Mouse (Mus musculus): ENCODE measurements around the gene Sptlc2. TPM values are rescaled to one million over a fixed set of nuclear protein-coding genes. Genes with fewer than 3 reads are reported as not detected.
"Not testable (repeated sequence)": the region's sequence is repeated elsewhere in the genome, so short reads cannot be mapped to it uniquely, and the experiment has no call there.

Gene Sptlc2
- total RNA-seq, 2 experiments from 2014 or later, result 135 to 149 TPM

GRCm38 (mm10) chr12:87331053-87331456, 57.1 kb downstream of the Sptlc2 start:
- DNase-seq, result no peak

DNA sequence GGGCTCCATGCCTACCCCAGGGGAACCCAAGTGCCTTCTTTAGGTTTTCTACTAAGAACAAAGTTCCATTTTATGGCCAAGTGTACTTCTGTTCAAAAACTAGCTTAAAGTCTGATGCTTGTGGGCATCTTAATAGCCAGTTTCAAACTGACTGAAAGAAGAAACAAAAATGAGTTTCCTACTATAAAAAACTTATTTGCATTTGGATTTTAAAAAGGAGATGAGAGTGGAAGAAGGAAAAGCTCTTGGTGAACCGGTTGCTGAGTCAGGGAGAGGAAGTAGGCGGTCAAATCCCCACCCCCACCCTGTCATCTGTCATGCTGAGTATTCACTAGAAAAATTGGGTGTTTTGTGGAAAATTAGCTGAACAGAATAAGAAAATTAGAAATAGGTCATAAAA, 57.9 kb downstream of the Sptlc2 start:
- DNase-seq, result no peak

GRCm38 (mm10) chr12:87328025-87328424, 60.1 kb downstream of the Sptlc2 start:
- DNase-seq, result no peak

DNA sequence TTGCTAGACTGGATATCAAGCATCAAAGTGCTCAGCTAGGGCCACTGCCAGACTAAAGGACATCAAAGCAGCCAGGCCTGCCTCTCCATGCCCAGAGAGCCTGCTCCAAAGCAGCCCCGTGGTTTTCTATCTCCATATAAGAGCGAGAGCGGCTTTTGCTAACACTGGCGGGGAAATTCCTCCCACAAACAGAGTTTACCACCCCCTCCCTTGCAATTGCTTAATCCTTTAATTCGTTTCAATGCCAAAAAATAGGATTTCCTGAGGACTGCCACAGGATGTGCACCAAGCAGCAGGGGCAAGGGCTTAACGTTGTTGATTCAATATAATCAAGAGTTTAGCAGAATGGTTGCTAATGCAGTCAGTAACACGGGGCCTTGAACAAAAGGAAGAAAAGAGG, 60.5 kb downstream of the Sptlc2 start:
- DNase-seq, result no peak

DNA sequence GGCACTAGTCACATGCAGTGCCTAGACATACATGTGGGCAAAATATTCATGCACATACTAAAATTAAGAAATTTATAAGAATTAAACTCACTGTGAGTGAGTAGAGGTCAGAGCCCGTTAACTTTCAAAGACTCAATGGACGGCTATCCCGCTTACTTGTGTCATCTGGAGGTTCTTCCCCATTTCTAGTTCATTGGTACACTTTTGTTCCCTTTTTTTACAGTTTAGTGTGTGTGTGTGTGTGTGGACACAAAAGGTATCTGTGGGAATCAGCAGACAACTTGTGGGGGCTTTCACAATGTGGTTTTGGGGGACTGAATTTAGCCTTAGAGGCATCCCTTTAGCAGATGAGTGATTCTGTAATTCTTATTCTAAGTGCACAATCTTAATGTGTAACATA, 62.7 kb downstream of the Sptlc2 start:
- DNase-seq, result no peak

DNA sequence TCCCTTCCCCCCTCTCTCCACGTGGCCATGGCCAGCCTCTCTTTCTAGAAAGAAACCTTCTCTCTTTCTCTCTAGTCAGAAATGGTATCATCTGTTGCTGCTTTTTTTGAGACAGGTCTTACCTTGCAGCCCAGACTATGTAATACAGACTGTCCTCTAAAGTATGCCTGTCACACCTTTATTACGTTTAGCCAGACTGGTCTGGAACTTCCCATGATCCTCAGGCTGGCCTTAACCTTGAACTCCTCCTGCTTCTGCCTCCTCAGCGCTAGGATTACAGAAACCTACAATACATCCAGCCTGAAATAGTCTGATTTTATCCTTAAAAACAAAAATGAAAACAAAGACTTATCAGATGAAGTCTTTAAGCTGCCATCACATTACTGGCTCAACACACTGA, 68.9 kb downstream of the Sptlc2 start:
- DNase-seq, result no peak

DNA sequence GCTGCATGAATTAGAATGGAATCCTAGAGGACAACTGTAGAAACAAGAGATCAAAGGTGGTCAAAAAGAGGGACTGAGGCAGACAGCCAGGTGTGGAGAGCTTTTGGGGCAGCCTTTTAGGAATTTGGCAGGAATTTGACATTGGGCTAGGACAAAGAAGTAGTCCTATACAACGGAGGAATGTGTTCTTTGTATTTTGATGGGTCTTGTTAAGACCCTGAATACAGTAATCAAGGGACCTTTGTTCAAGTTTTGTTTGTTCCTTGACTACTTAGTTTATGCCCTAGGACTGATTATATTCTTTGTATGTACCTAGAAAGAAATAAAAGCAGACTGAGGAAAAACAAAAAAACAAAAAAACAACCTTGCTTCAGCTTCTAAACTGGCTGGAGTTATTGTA, 70.2 kb downstream of the Sptlc2 start:
- DNase-seq, result no peak

DNA sequence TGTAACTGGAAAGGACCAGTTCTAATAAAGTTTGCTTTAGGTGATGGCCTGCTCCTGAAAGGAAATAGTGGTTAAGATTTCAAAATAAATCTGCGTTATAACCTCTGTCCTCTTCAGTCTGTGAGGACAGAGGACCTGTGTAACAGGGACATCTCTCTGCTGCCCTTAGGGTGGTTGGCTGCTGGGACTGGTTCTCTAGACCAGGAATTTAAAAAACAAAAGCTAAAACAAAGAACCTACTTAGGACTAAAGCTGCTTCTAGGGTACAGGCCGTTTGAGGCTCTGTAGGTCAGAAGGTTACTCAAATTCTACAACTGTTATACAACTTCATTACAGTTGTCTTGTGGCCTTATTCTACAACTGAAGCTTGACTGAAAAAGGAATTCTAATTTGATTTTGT, 75.1 kb downstream of the Sptlc2 start:
- no peak for DNase-seq

DNA sequence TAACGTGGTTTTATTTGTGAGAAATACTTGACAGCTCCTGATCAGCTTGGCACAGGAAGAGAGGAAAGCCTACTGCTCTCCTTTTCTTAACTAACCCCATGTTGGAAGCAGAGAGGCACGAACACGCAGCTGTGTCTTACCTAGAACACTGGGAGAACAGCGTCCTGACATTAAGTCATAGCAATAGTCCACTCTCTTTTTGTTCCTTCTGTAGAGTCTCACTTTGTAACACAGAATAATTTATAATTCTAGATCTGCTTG, 81.6 kb downstream of the Sptlc2 start:
- not testable (repeated sequence) for DNase-seq

- no peak for DNase-seq
Observed at GRCm38 (mm10) chr12:87305767-87306583, 82.2 kb downstream of the Sptlc2 start.

DNA sequence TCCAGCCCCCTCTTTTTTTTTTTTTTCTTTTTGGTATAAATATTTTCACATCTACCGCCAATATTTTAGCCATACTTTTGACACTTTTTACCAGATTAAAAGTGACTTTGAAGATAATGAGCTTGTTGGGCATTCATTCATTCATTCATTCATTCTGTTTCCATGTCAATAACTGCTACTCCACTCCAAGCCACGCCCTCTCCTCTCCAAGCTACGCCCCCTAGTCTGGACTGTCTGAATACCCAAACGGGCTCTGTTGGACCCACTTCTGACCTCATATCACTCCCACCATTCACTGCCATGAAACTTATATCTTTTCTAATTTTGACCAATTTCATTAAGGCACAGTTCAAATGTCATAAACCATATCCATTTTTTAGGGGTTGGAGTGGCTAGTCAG, 87.0 kb downstream of the Sptlc2 start:
- no peak for DNase-seq

DNA sequence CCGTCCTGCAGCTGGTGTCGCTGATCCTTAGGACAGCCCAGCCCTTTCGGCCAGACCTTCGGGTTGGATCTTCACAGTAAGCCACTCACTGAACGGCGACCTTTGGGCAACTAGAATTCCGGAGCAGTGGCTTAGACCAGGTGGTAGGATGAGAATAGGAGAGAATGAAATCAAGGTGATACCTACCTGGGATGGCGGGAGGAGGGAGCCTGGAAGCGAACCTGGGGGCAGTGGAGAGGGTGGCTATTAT, 87.8 kb downstream of the Sptlc2 start:
- DNase-seq, result peak; percentile 10

DNA sequence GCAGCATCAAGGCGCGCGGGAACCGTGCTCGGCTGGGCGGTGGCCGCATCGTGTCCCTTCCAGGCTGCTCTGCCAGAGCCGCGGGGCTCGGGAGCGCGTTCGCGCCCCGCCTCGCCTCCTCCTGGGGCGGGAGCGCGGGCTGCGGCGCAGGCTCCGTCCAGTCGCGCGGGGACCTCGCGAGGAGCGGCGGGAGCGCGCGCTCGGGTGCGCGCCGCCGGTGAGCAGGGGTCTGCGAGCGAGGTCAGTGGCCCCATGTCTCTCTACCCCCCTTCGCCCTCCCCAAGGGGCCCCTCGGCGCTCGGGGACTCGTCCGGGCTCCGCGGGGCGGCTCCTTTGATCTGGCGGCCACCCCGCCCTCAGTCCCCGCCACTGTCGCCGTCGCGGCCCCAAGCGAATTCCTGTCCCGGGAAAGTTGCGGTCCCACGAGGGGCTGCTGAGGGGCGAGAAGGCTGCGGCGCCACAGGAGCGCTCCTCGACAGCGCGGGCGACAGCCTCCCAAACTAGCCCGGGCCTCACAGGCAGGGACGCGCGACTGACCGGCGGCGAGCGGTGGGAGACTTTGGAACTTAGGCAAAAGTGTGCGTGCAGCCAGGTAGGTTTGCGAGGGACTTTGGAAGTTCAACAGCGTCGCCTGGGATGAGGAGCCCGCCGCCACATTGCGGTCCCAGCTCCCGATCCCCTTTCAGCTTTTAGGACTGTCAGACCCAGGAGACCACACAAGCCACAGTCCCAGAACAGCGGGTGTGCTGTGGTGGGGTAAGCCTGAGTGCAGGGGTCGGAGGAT, 88.3 kb downstream of the Sptlc2 start, which contains the start of gene Ism2:
Ism2 (minus strand) TSS at position 49 of the 784 bp plus-strand sequence.
- DNase-seq, result peak; percentile 63

DNA sequence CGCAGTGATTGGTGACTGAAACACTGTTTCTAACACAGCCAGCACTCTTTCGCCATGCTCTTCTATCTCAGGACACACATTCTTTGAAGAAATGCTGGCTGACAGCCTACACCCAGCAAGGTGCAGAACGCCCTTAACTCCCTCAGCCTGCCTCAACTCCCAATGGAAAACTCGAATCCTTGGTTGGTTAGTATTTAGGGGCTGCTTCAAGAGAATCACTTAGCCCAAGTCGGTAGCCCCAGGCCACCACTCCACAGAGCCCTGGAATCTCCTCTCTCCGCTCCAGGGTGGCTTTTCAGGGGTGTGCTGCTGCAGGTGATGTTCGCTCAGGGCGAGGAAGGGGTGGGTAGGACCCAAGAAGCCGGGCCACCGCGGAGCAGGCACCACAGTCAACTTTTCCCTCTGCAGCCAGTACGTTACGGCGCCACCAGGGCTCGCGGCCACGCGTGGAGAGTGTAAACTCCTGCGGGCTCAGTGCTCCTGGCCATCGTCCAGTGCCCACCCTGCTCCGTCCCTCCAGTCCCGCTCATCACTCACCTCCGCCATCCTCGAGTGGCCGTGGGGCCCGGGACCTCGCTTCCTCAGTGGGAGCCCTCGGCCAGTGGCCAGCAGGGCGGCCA, 89.0 kb downstream of the Sptlc2 start:
- no peak for DNase-seq

DNA sequence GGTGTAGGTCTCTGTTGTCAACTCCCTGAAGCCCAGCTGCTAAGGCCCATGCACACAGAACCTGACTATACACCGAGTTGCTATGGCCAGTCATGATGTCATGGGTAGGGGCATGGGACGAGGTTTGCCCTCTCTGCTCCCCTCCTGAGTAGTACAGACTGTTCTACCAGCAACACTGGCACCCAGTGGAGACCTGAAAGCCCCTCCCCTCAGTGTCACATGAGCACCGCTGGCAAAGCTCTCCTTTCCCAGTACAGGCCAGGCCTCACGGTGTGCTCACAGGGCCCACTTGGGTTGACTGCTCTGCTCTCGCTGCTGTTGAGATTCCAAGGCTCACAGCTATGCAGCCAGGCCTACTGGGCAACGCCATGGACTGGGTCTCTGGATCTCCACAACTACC, 94.2 kb downstream of the Sptlc2 start:
- no peak for DNase-seq

- DNase-seq, result no peak
Observed at GRCm38 (mm10) chr12:87289100-87289499, 99.1 kb downstream of the Sptlc2 start.

GRCm38 (mm10) chr12:87284726-87285125, 103.4 kb downstream of the Sptlc2 start:
- DNase-seq, result no peak

DNA sequence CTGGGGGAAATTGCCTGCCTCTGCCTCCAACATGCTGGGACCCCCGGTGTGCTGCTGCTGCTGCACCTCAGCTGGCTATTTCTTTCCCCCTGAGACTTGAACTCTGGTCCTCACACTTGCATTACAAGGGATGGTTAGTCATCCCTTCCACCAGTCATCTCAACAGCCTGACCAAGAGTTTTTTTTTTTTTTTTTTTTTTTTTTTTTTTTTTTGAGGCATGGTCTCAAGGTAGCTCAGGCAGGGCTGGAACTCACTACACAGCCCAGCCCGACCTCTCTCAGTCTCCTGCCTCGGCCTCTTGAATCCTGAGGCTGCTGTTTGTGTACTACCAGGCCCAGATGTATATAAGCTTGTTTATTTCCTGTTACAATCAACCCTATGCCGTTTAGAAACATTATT, 103.9 kb downstream of the Sptlc2 start:
- DNase-seq, result no peak

DNA sequence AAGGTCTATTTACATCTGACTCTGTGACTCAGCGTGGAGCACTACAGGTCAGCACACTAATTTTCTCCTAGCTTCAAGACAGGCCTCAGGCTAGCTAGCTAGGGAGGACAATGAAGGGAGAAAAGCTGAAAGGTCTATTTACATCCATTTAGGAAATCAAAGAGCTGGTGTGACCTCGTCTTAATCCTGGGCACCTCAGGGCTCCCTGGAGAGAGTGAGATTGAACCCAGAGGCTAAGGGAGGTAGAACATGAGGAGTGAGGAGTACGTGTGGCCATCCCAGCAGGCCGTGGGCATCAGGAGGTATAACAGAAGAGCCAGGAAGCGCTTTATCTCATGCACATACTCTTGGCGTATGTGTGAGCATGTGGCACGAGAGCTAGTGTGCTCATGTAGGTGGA, 104.4 kb downstream of the Sptlc2 start:
- DNase-seq, result no peak

GRCm38 (mm10) chr12:87282743-87283142, 105.4 kb downstream of the Sptlc2 start:
- DNase-seq, result no peak

GRCm38 (mm10) chr12:87281766-87282165, 106.4 kb downstream of the Sptlc2 start:
- DNase-seq, result no peak

DNA sequence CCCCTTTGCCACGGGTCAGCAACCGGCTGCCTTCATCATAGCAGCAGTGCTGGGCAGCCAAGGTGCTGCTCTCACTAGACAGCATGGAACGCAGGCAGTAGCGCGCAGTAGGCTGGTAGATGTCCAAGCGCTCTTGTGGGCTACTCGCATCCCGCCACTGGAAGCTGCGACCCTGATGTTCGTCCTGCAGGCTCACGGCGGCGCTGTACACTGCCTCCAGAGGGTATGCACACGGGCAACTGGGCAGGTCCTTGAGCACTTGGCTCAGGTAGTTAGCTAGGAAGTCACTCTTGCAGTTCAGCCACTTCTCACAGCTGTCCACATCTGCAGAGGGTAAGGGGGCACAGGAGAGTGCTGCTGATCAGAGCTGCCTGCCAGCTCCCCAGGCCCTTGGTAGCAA, 108.3 kb downstream of the Sptlc2 start:
- DNase-seq, result no peak

- DNase-seq, result peak; percentile 11
Observed at GRCm38 (mm10) chr12:87279350-87279749, 108.8 kb downstream of the Sptlc2 start.

Measured in adrenal gland, postnatal 10 days (tissue).